ENCODE assay signal across 19 mouse cellular contexts in the genomic region with DNA sequence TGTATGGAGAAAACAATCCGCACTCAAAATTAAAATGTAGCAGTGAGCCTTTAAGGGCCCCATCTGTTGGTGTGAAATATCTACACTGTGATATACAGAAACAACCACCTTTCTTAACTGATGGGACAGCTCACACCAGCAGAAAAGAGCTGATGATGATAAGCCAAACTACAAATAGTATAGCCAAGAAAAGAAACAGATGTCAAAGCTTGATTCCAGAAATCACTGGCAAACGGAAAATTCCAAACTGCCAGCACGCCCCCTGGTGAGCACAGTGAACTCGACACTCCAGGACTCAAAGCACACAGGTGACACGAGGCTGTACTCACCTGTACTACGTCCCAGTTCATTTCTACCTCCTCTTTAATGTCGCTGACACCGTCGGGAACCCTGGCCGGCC. TPM values are rescaled to one million over a fixed set of nuclear protein-coding genes. Genes with fewer than 3 reads are reported as not detected.
DNase-seq lines count a peak whose midpoint lies in the region; ATAC-seq and TF ChIP-seq lines count a peak whose summit lies in the region.
"Had no signal": no experiment of that assay in that cellular context is flagged by ENCODE, and none has a peak within 500 bp of the region (broad histone marks: within the 10 kb centered on the region; RNA-seq: fewer than 3 reads in every experiment).

No protein-coding gene starts in this region.

- no peaks in the 10 kb centered on the region for H3K27me3 ChIP-seq in forebrain, postnatal 0 days (ENCODE audit: insufficient read depth, low read length)
- H3K27me3 ChIP-seq in forebrain, embryonic 11.5 days (ENCODE audit: control insufficient read depth, insufficient read depth, low read length), result no peaks in the 10 kb centered on the region
- H3K27me3 ChIP-seq in ES-Bruce4 (ENCODE audit: control insufficient read depth, insufficient read depth, low read length, poor library complexity, severe bottlenecking), result no peaks in the 10 kb centered on the region; the same call in 1 of the 2 replicates
- H3K27me3 ChIP-seq in cerebellum, adult 2 months (ENCODE audit: control insufficient read depth, insufficient read depth, low read length), result no peaks in the 10 kb centered on the region
- H3K27me3 ChIP-seq: embryonic facial prominence, embryonic 13.5 days; forebrain, embryonic 13.5 days; heart, embryonic 13.5 days; hindbrain, embryonic 12.5 days; limb, embryonic 12.5 days; lung, embryonic 15.5 days; midbrain, embryonic 12.5 days had no signal

- H3K4me3 ChIP-seq in forebrain, postnatal 0 days (ENCODE audit: low read depth, low read length), result no peak overlapping the region
- no peak overlapping the region for H3K4me3 ChIP-seq in forebrain, embryonic 11.5 days (ENCODE audit: low read depth, low read length)
- H3K4me3 ChIP-seq in ES-Bruce4 (ENCODE audit: low read depth, low read length), result no peak overlapping the region
- no peak overlapping the region for H3K4me3 ChIP-seq in cortical plate, adult 2 months (ENCODE audit: insufficient read depth, low read length)
- H3K4me3 ChIP-seq in cerebellum, adult 2 months (replicated peaks; ENCODE audit: insufficient read depth, low read depth, low read length), result no peak overlapping the region
- H3K4me3 ChIP-seq: embryonic facial prominence, embryonic 13.5 days; forebrain, embryonic 13.5 days; heart, embryonic 13.5 days; hindbrain, embryonic 12.5 days; limb, embryonic 12.5 days; lung, embryonic 15.5 days; midbrain, embryonic 12.5 days had no signal

- no peaks in the 10 kb centered on the region for H3K4me1 ChIP-seq in forebrain, postnatal 0 days (ENCODE audit: insufficient read depth)
- no peaks in the 10 kb centered on the region for H3K4me1 ChIP-seq in forebrain, embryonic 11.5 days (replicated peaks; ENCODE audit: control insufficient read depth, insufficient read depth, low read length)
- no peaks in the 10 kb centered on the region for H3K4me1 ChIP-seq in ES-Bruce4 (ENCODE audit: control insufficient read depth, insufficient read depth, low read length)
- peaks cover 1% of the 10 kb centered on the region; the same call in 1 of the 2 replicates for H3K4me1 ChIP-seq in cortical plate, adult 2 months (ENCODE audit: control insufficient read depth, insufficient read depth, low read length)
- no peaks in the 10 kb centered on the region for H3K4me1 ChIP-seq in cerebellum, adult 2 months (ENCODE audit: control insufficient read depth, insufficient read depth, low read length)
- H3K4me1 ChIP-seq: embryonic facial prominence, embryonic 13.5 days; forebrain, embryonic 13.5 days; heart, embryonic 13.5 days; hindbrain, embryonic 12.5 days; limb, embryonic 12.5 days; lung, embryonic 15.5 days; midbrain, embryonic 12.5 days had no signal

- no peak overlapping the region for H3K4me2 ChIP-seq in forebrain, postnatal 0 days (ENCODE audit: low read depth)
- H3K4me2 ChIP-seq in forebrain, embryonic 11.5 days (ENCODE audit: low read depth, low read length, severe bottlenecking), result no peak overlapping the region
- H3K4me2 ChIP-seq: embryonic facial prominence, embryonic 13.5 days; forebrain, embryonic 13.5 days; heart, embryonic 13.5 days; hindbrain, embryonic 12.5 days; limb, embryonic 12.5 days; lung, embryonic 15.5 days; midbrain, embryonic 12.5 days had no signal

- TF ChIP-seq POLR2A in ES-Bruce4 (IDR thresholded peaks at IDR 0.05; ENCODE audit: insufficient read depth, low read length), result no peak
- TF ChIP-seq POLR2A in cortical plate, adult 2 months (IDR thresholded peaks at IDR 0.05; ENCODE audit: extremely low read depth, insufficient read depth, low read length), result no peak
- no peak for TF ChIP-seq POLR2A in cerebellum, adult 2 months (IDR thresholded peaks at IDR 0.05; ENCODE audit: borderline replicate concordance, insufficient read depth, low read length)

- H3K9ac ChIP-seq in forebrain, postnatal 0 days, result no peak overlapping the region
- no peak overlapping the region for H3K9ac ChIP-seq in forebrain, embryonic 11.5 days (ENCODE audit: low read length)
- H3K9ac ChIP-seq in ES-Bruce4 (ENCODE audit: low read depth, poor library complexity, severe bottlenecking), result no peak overlapping the region
- H3K9ac ChIP-seq: embryonic facial prominence, embryonic 13.5 days; forebrain, embryonic 13.5 days; heart, embryonic 13.5 days; hindbrain, embryonic 12.5 days; limb, embryonic 12.5 days; lung, embryonic 15.5 days; midbrain, embryonic 12.5 days had no signal

- H3K27ac ChIP-seq in forebrain, postnatal 0 days (ENCODE audit: low read depth, low read length), result no peak overlapping the region
- H3K27ac ChIP-seq in forebrain, embryonic 11.5 days (ENCODE audit: low read depth, low read length), result no peak overlapping the region
- H3K27ac ChIP-seq in ES-Bruce4 (ENCODE audit: insufficient read depth, low read length), result 0 out of 2 replicates have a peak overlapping the region, but pooled peaks have one; percentile 3
- H3K27ac ChIP-seq in cortical plate, adult 2 months (ENCODE audit: insufficient read depth, low read length), result no peak overlapping the region
- H3K27ac ChIP-seq in cerebellum, adult 2 months (ENCODE audit: insufficient read depth, low read length), result no peak overlapping the region
- H3K27ac ChIP-seq: embryonic facial prominence, embryonic 13.5 days; forebrain, embryonic 13.5 days; heart, embryonic 13.5 days; hindbrain, embryonic 12.5 days; limb, embryonic 12.5 days; lung, embryonic 15.5 days; midbrain, embryonic 12.5 days had no signal

- peak; percentile 35 for TF ChIP-seq CTCF in forebrain, postnatal 0 days (IDR thresholded peaks at IDR 0.05; ENCODE audit: low read depth)
- peak; percentile 54 for TF ChIP-seq CTCF in ES-Bruce4 (IDR thresholded peaks at IDR 0.05; ENCODE audit: low read depth, low read length)
- TF ChIP-seq CTCF in cortical plate, adult 2 months (IDR thresholded peaks at IDR 0.05; ENCODE audit: extremely low read depth, insufficient read depth, low read length), result 0 out of 2 replicates have a peak, but pooled peaks have one; percentile 13
- no peak for TF ChIP-seq CTCF in cerebellum, adult 2 months (IDR thresholded peaks at IDR 0.05; ENCODE audit: borderline replicate concordance, insufficient read depth, low read depth, low read length)

- H3K36me3 ChIP-seq in forebrain, postnatal 0 days (ENCODE audit: insufficient read depth), result peaks cover 45% of the 10 kb centered on the region
- H3K36me3 ChIP-seq in forebrain, embryonic 11.5 days (ENCODE audit: control insufficient read depth, insufficient read depth, low read length), result peaks cover 4% of the 10 kb centered on the region; the same call in 1 of the 2 replicates
- H3K36me3 ChIP-seq in ES-Bruce4 (ENCODE audit: control insufficient read depth, insufficient read depth, low read length, poor library complexity, severe bottlenecking), result peaks cover 41% of the 10 kb centered on the region

- TF ChIP-seq EP300 in ES-Bruce4 (IDR thresholded peaks at IDR 0.05; ENCODE audit: insufficient read depth, low read depth, low read length), result no peak

- no peaks in the 10 kb centered on the region for H3K9me3 ChIP-seq in forebrain, postnatal 0 days (ENCODE audit: low read length)
- no peaks in the 10 kb centered on the region for H3K9me3 ChIP-seq in forebrain, embryonic 11.5 days (ENCODE audit: control insufficient read depth, low read length)
- no peaks in the 10 kb centered on the region for H3K9me3 ChIP-seq in ES-Bruce4 (replicated peaks; ENCODE audit: control insufficient read depth, insufficient read depth, low read length, poor library complexity, severe bottlenecking)
- H3K9me3 ChIP-seq: embryonic facial prominence, embryonic 13.5 days; forebrain, embryonic 13.5 days; heart, embryonic 13.5 days; hindbrain, embryonic 12.5 days; limb, embryonic 12.5 days; lung, embryonic 15.5 days; midbrain, embryonic 12.5 days had no signal

- WGBS in forebrain, postnatal 0 days, result 77% methylated on average over 10 of the region's 10 CpGs
- whole genome bisulfite sequencing in forebrain, embryonic 11.5 days, result 82% methylated on average over 10 of the region's 10 CpGs
- WGBS in cerebellum, adult 2 months, result 62% methylated on average over 10 of the region's 10 CpGs

- intact Hi-C loops in left cerebral cortex, postnatal 14 days (cut with DNase I), result no loop called here

- no peak for DNase-seq in forebrain, postnatal 0 days
- DNase-seq in forebrain, embryonic 11.5 days (ENCODE audit: low spot score), result no peak
- peak; percentile 15 to 33 for DNase-seq in left cerebral cortex, postnatal 14 days (ENCODE audit: low spot score in 2 of 2)
- DNase-seq in left cerebral cortex, adult 9 months (ENCODE audit: low spot score in 2 of 2), result no peak
- DNase-seq in cerebellum, adult 2 months, result no peak
- DNase-seq in neural tube, embryonic 10.5 days (ENCODE audit: extremely low spot score, low spot score), result no peak
- DNase-seq: adrenal gland, postnatal 25 days; B cell, adult 2 months; cerebellum, adult 9-11 months; kidney, adult 9 months had no signal

- ATAC-seq in forebrain, postnatal 0 days, result no peak
- no peak for ATAC-seq in forebrain, embryonic 11.5 days (replicated peaks; ENCODE audit: low FRiP score)
- ATAC-seq: forebrain, embryonic 13.5 days had no signal

RNA-seq across cellular contexts. Expression of a gene that starts 9.1 kb away (rescaled TPM):
- 20.8 and 20.9 TPM in 2 replicates for total RNA-seq in forebrain, postnatal 0 days (2014; rRNA removed)
- polyA plus RNA-seq in forebrain, postnatal 0 days (2015; fragmentation: Nextera tagmentation; extraction: Ambion mirVana), result 5.3 and 9.4 TPM in 2 replicates
- 12.6 and 15.1 TPM in 2 replicates for polyA plus RNA-seq in forebrain, embryonic 11.5 days (2014; fragmentation: Nextera tagmentation; extraction: Ambion mirVana)
- 10 to 100 TPM; 13.5 to 13.6 TPM for total RNA-seq in left cerebral cortex, postnatal 14 days (2021)
- 42.5 and 44.4 TPM in 2 replicates for polyA plus RNA-seq in ES-Bruce4 (2011; ENCODE audit: insufficient read depth, insufficient read length, low read depth, missing spikeins)
- 6.9 and 7.0 TPM in 2 replicates for polyA plus RNA-seq in cortical plate, adult 2 months (2012; rRNA removed)
- polyA plus RNA-seq in cerebellum, adult 2 months (2012; rRNA removed), result 5.3 and 5.9 TPM in 2 replicates

RNA-seq across cellular contexts. Expression of a gene that starts 31.8 kb away (rescaled TPM):
- total RNA-seq in forebrain, postnatal 0 days (2014; rRNA removed), result 90.0 and 94.3 TPM in 2 replicates
- 59.8 and 91.3 TPM in 2 replicates for polyA plus RNA-seq in forebrain, postnatal 0 days (2015; fragmentation: Nextera tagmentation; extraction: Ambion mirVana)
- polyA plus RNA-seq in forebrain, embryonic 11.5 days (2014; fragmentation: Nextera tagmentation; extraction: Ambion mirVana), result 6.0 and 6.1 TPM in 2 replicates
- 100 to 1,000 TPM; 248 to 271 TPM for total RNA-seq in left cerebral cortex, postnatal 14 days (2021)
- polyA plus RNA-seq in ES-Bruce4 (2011; ENCODE audit: insufficient read depth, insufficient read length, low read depth, missing spikeins), result 3.3 and 4.3 TPM in 2 replicates
- polyA plus RNA-seq in cortical plate, adult 2 months (2012; rRNA removed), result 83.7 and 94.3 TPM in 2 replicates
- polyA plus RNA-seq in cerebellum, adult 2 months (2012; rRNA removed), result 53.7 and 53.8 TPM in 2 replicates

Comparison
In these comparisons a context has a peak if more than half of its experiments do, and no peak if none do; other contexts are left out.
1. DNase-seq: peak in left cerebral cortex, postnatal 14 days (2 of 2); none in forebrain, postnatal 0 days (single experiment), forebrain, embryonic 11.5 days (single experiment), left cerebral cortex, adult 9 months (0 of 2), cerebellum, adult 2 months (0 of 2) and neural tube, embryonic 10.5 days (single experiment).